Mouse (Mus musculus): ENCODE results near the gene Fam43b. TPM values are rescaled to one million over a fixed set of nuclear protein-coding genes. Genes with fewer than 3 reads are reported as not detected.

Fam43b gene
- polyA plus RNA-seq, 1 experiment from 2014 or later: 1.3 TPM

Other genes with a start within 250 kb of the Fam43b start
- gene Hp1bp3, start 180.2 kb downstream of the Fam43b start, polyA plus RNA-seq (2015; fragmentation: Nextera tagmentation; extraction: Ambion mirVana): 229 and 255 TPM in 2 replicates
- gene Sh2d5, start 146.1 kb downstream of the Fam43b start, polyA plus RNA-seq (2015; fragmentation: Nextera tagmentation; extraction: Ambion mirVana): 7.0 and 8.5 TPM in 2 replicates
- 1.4 and 1.5 TPM in 2 replicates for gene Kif17, start 146.1 kb downstream of the Fam43b start, polyA plus RNA-seq (2015; fragmentation: Nextera tagmentation; extraction: Ambion mirVana)
- 192 and 200 TPM in 2 replicates for gene Ddost, start 91.8 kb downstream of the Fam43b start, polyA plus RNA-seq (2015; fragmentation: Nextera tagmentation; extraction: Ambion mirVana)
- 79.8 and 89.2 TPM in 2 replicates for gene Pink1, start 70.2 kb downstream of the Fam43b start, polyA plus RNA-seq (2015; fragmentation: Nextera tagmentation; extraction: Ambion mirVana)
- 2.2 and 2.6 TPM in 2 replicates for gene Cda, start 28.5 kb downstream of the Fam43b start, polyA plus RNA-seq (2015; fragmentation: Nextera tagmentation; extraction: Ambion mirVana)
- 18.3 and 19.9 TPM in 2 replicates for gene Mul1, start 38.1 kb upstream of the Fam43b start, polyA plus RNA-seq (2015; fragmentation: Nextera tagmentation; extraction: Ambion mirVana)
- gene Camk2n1, start 57.8 kb upstream of the Fam43b start, polyA plus RNA-seq (2015; fragmentation: Nextera tagmentation; extraction: Ambion mirVana): 13.0 and 13.4 TPM in 2 replicates
- gene Vwa5b1, start 239.4 kb upstream of the Fam43b start, polyA plus RNA-seq (2015; fragmentation: Nextera tagmentation; extraction: Ambion mirVana): 0.63 and 0.82 TPM in 2 replicates